9 mouse cellular contexts compared by ENCODE assay signal in the genomic region with DNA sequence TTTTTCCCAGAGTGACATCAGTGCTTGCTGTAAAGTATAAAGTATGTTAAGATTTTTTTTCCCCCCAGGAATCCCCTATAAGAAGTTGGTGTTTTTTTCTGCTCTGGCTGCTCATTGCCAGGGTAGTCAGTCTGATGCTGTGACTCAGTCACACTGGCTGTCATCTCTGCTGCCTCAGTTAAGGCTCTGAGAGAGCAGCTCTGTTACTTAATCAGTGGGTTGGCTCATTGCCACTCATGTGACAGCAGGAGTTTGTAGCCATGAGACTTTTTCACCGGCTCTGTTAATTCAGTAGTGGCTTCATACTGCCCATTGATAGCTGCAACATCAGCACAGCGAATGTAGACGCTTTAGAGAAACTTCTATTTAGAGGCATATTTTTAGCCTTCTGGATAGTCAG.
A peak's percentile ranks its signal among the peaks of the same experiment; 100 is the strongest.
DNase-seq lines count a peak whose midpoint lies in the region; ATAC-seq and TF ChIP-seq lines count a peak whose summit lies in the region.
"Had no signal": no experiment of that assay in that cellular context is flagged by ENCODE, and none has a peak within 500 bp of the region (broad histone marks: within the 10 kb centered on the region; RNA-seq: fewer than 3 reads in every experiment).

No protein-coding gene starts in this region.

- intact Hi-C loops in gastrocnemius, adult 2 months (cut with DNase I) = no loop called here

- H3K27me3 ChIP-seq in midbrain, postnatal 0 days (ENCODE audit: insufficient read depth, low read length) = no peaks in the 10 kb centered on the region
- no peaks in the 10 kb centered on the region for H3K27me3 ChIP-seq in midbrain, embryonic 15.5 days (replicated peaks)
- H3K27me3 ChIP-seq in heart, embryonic 13.5 days (replicated peaks) = no peaks in the 10 kb centered on the region
- no peaks in the 10 kb centered on the region for H3K27me3 ChIP-seq in hindbrain, embryonic 16.5 days (replicated peaks; ENCODE audit: control insufficient read depth, insufficient read depth, low read length)
- H3K27me3 ChIP-seq: limb, embryonic 12.5 days had no signal

- no peak for TF ChIP-seq CTCF in gastrocnemius, adult 2 months (IDR thresholded peaks at IDR 0.05)
- no peak for TF ChIP-seq CTCF in midbrain, postnatal 0 days (IDR thresholded peaks at IDR 0.05)

- no peaks in the 10 kb centered on the region for H3K36me3 ChIP-seq in midbrain, postnatal 0 days (ENCODE audit: insufficient read depth, low read length)
- H3K36me3 ChIP-seq in midbrain, embryonic 15.5 days (replicated peaks) = no peaks in the 10 kb centered on the region
- H3K36me3 ChIP-seq in heart, embryonic 13.5 days = no peaks in the 10 kb centered on the region
- H3K36me3 ChIP-seq in hindbrain, embryonic 16.5 days (ENCODE audit: control insufficient read depth, insufficient read depth, low read length) = no peaks in the 10 kb centered on the region
- H3K36me3 ChIP-seq: limb, embryonic 12.5 days had no signal

- H3K9me3 ChIP-seq in midbrain, postnatal 0 days (ENCODE audit: low read length) = no peaks in the 10 kb centered on the region
- H3K9me3 ChIP-seq in midbrain, embryonic 15.5 days = no peaks in the 10 kb centered on the region
- H3K9me3 ChIP-seq in heart, embryonic 13.5 days = no peaks in the 10 kb centered on the region
- H3K9me3 ChIP-seq in hindbrain, embryonic 16.5 days (ENCODE audit: control insufficient read depth, low read length) = no peaks in the 10 kb centered on the region
- H3K9me3 ChIP-seq: limb, embryonic 12.5 days had no signal

- WGBS in midbrain, postnatal 0 days = 68% methylated on average over 3 of the region's 3 CpGs
- WGBS in midbrain, embryonic 15.5 days = 61% methylated on average over 3 of the region's 3 CpGs
- WGBS in heart, embryonic 13.5 days = 38% methylated on average over 3 of the region's 3 CpGs
- 54% methylated on average over 3 of the region's 3 CpGs for WGBS in hindbrain, embryonic 16.5 days

- no peaks in the 10 kb centered on the region for H3K4me1 ChIP-seq in midbrain, postnatal 0 days (ENCODE audit: insufficient read depth, low read length)
- H3K4me1 ChIP-seq in midbrain, embryonic 15.5 days = no peaks in the 10 kb centered on the region; the same call in 1 of the 2 replicates
- peaks cover 35% of the 10 kb centered on the region for H3K4me1 ChIP-seq in heart, embryonic 13.5 days
- H3K4me1 ChIP-seq in hindbrain, embryonic 16.5 days (ENCODE audit: control insufficient read depth, insufficient read depth, low read depth, low read length) = peaks cover 12% of the 10 kb centered on the region

- peak; percentile 30 for DNase-seq in gastrocnemius, adult 2 months
- no peak for DNase-seq in gastrocnemius, postnatal 25 days
- peak; percentile 65 for DNase-seq in midbrain, postnatal 0 days (ENCODE audit: low spot score)
- no peak for DNase-seq in embryo, embryonic 11 days

- H3K4me2 ChIP-seq in midbrain, postnatal 0 days (ENCODE audit: low read depth, low read length, poor library complexity, severe bottlenecking) = no peak overlapping the region
- no peak overlapping the region for H3K4me2 ChIP-seq in midbrain, embryonic 15.5 days
- no peak overlapping the region for H3K4me2 ChIP-seq in heart, embryonic 13.5 days
- no peak overlapping the region for H3K4me2 ChIP-seq in hindbrain, embryonic 16.5 days (ENCODE audit: low read length)
- H3K4me2 ChIP-seq: limb, embryonic 12.5 days; midbrain, embryonic 11.5 days had no signal

- H3K9ac ChIP-seq in midbrain, postnatal 0 days (replicated peaks; ENCODE audit: low read length, poor library complexity, severe bottlenecking) = no peak overlapping the region
- no peak overlapping the region for H3K9ac ChIP-seq in midbrain, embryonic 15.5 days
- H3K9ac ChIP-seq in heart, embryonic 13.5 days = no peak overlapping the region
- H3K9ac ChIP-seq in hindbrain, embryonic 16.5 days (ENCODE audit: low read depth, low read length) = no peak overlapping the region
- H3K9ac ChIP-seq: limb, embryonic 12.5 days had no signal

- no peak for ATAC-seq in midbrain, postnatal 0 days (ENCODE audit: low FRiP score)
- no peak for ATAC-seq in midbrain, embryonic 15.5 days (replicated peaks)
- no peak for ATAC-seq in heart, embryonic 13.5 days (ENCODE audit: extremely low read depth, insufficient number of reproducible peaks, low FRiP score, low TSS enrichment)
- ATAC-seq in hindbrain, embryonic 16.5 days = no peak

- no peak overlapping the region for H3K27ac ChIP-seq in gastrocnemius, adult 2 months
- no peak overlapping the region for H3K27ac ChIP-seq in midbrain, postnatal 0 days (ENCODE audit: low read depth, low read length)
- H3K27ac ChIP-seq in midbrain, embryonic 15.5 days = no peak overlapping the region
- H3K27ac ChIP-seq in heart, embryonic 13.5 days (replicated peaks) = peak overlapping the region; percentile 43; the same call in 1 of the 2 replicates
- no peak overlapping the region for H3K27ac ChIP-seq in hindbrain, embryonic 16.5 days (ENCODE audit: low read depth, low read length)
- H3K27ac ChIP-seq: limb, embryonic 12.5 days had no signal

- no peak overlapping the region for H3K4me3 ChIP-seq in gastrocnemius, adult 2 months
- H3K4me3 ChIP-seq in midbrain, postnatal 0 days (ENCODE audit: low read depth, low read length) = no peak overlapping the region
- no peak overlapping the region for H3K4me3 ChIP-seq in midbrain, embryonic 15.5 days
- H3K4me3 ChIP-seq in heart, embryonic 13.5 days = no peak overlapping the region
- no peak overlapping the region for H3K4me3 ChIP-seq in hindbrain, embryonic 16.5 days (ENCODE audit: low read length)
- H3K4me3 ChIP-seq: limb, embryonic 12.5 days had no signal

Comparison
In these comparisons a context has a peak if more than half of its experiments do, and no peak if none do; other contexts are left out.
1. DNase-seq: peak in gastrocnemius, adult 2 months (single experiment) and midbrain, postnatal 0 days (single experiment); none in gastrocnemius, postnatal 25 days (single experiment) and embryo, embryonic 11 days (single experiment).